Mouse (Mus musculus) monocyte, adult 2 months (primary cell): Measurements from ENCODE around the gene Hcfc1r1.

Experiments used
- DNase-seq, 2 experiments: peaks; one replicate each; pipeline ENCODE4 v3.0.0; 2022; ENCODE audit warnings: low spot score in 2 of 2, low read depth in 1 of 2

The Hcfc1r1 gene

DNA sequence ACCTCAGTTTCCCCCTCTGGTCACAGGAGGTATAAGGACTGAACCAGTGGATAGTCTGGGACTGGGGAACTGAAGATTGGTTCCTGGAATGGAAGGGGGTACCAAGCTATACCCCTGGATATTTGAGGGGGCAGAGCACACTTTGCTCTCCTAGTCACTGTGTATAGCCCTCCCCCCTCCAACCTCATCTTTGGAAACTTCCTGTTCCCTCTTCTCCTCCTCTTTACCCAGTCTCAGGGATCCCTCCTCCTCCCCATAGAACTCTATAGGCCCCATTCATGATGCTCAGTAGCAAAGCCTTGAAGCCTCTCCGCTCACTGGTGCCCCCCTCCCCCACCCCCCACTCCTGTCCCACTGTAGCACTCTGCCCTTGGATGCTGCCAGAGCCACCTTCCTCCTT lies 46.1 kb downstream of the Hcfc1r1 start:
- DNase-seq: no peak

DNA sequence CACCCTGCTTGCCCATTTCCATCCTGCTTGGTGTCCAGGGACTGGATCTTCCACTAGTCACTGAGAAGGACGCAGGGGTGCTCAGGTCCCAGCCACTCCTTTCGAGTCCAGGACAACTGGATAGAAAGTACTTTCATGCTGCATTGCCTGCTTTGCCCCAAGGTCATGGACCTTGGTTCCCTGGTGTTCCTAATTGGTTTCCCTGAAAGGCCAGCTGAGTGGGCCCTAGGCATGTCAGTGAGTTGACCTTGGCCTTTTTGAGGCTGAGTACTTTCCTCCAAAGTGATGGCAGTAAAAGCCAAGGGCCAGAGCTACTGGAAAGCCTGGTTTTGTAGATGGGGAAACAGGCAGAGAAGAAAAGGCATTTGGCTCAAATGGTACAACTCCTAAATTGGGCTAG lies 48.5 kb downstream of the Hcfc1r1 start:
- no peak for DNase-seq

DNA sequence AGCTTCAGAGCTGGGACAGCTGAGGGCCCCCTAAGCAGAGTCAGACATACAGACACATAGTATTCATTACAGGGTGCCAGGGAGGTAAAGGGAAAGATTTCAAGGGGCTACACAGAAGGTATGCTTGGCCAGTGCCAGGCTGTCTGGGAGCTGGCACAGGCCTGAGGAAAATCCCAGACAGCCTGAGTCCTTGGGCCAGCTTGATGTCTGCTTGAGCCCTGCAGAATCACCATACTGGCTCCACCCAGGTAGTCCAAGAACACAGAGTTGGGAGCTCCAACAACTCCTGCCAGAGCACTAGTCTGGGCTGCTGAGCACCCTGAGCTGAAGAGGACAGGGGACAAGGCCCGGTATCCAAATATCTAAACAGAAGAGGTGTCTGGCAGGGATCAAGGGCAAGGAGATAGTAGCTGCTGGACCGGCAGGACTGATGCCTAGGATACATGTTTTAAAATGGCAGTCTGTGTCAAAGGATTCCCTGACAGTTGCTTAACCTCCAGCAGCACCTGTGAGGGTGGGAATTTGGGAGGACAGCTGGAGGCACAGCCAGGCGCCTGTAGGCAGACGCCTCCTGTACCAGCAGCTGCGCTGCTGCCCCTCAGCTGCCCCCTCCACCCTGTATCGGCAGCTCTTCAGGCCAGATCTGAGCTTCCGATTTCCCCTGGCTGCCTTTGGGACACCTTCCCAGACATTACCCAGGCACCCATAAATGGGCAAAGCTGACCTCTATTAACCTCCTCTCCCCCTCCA lies 49.2 kb downstream of the Hcfc1r1 start, which contains the start of gene 1520401A03Rik:
Gene 1520401A03Rik, minus strand, starts transcription at position 408 of the 750 bp plus-strand sequence.
- no peak for DNase-seq
